Mouse (Mus musculus) CH12.LX (cell line): ENCODE data around the gene Tmem258. TPM values are rescaled to one million over a fixed set of nuclear protein-coding genes. Genes with fewer than 3 reads are reported as not detected.

Experiments
- DNase-seq: peaks from one replicate; pipeline ENCODE4 v3.0.0-alpha.2; 2013; ENCODE audit errors: extremely low read depth
- H3K27ac ChIP-seq: 2 replicates; pipeline ENCODE4 v1.5.1; 2012; ENCODE audit warnings: low read depth, mild to moderate bottlenecking, control low read depth, moderate library complexity; ENCODE audit not compliant: insufficient read depth
- H3K27me3 ChIP-seq: replicated peaks from 2 replicates; pipeline ENCODE3; 2012; ENCODE audit warnings: inconsistent platforms
- H3K36me3 ChIP-seq, 2 experiments: replicated peaks in 1 of 2; 2 replicates each; pipeline versions ENCODE3 to v1.6.1; 2012; ENCODE audit warnings: inconsistent platforms in 1 of 2, low read length in 1 of 2, mild to moderate bottlenecking in 1 of 2, mixed read lengths in 1 of 2, moderate library complexity in 1 of 2; ENCODE audit not compliant: control insufficient read depth in 1 of 2, insufficient read depth in 1 of 2
- H3K4me1 ChIP-seq, 2 experiments: 2 replicates each; pipeline ENCODE4 v1.6.1; 2012; ENCODE audit warnings: inconsistent platforms in 1 of 2, moderate library complexity in 1 of 2; ENCODE audit not compliant: insufficient read depth in 2 of 2, control insufficient read depth in 1 of 2
- H3K4me2 ChIP-seq: 2 replicates; pipeline ENCODE4 v1.6.1; 2012; ENCODE audit warnings: low read depth, mild to moderate bottlenecking, control low read depth; ENCODE audit not compliant: poor library complexity, insufficient read depth, severe bottlenecking
- H3K4me3 ChIP-seq, 3 experiments: fragments of 150-350 bp in 1 of 3; sonication (generic) in 1 of 3; replicated peaks in 1 of 3; 2 replicates each; pipeline versions ENCODE3 to v1.5.1; 2011 to 2012; ENCODE audit warnings: low read depth in 2 of 3, low read length in 2 of 3, mild to moderate bottlenecking in 2 of 3, moderate library complexity in 2 of 3, control low read depth in 1 of 3, improper control_type of control experiment in 1 of 3, inconsistent platforms in 1 of 3, mixed read lengths in 1 of 3; ENCODE audit not compliant: poor library complexity in 1 of 3
- H3K79me2 ChIP-seq: replicated peaks from 2 replicates; pipeline ENCODE4 v1.6.1; 2012; ENCODE audit warnings: mild to moderate bottlenecking, moderate library complexity; ENCODE audit not compliant: control insufficient read depth, poor library complexity, insufficient read depth, severe bottlenecking; ENCODE audit errors: extremely low read depth
- H3K9ac ChIP-seq: 2 replicates; pipeline ENCODE4 v1.6.1; 2012; ENCODE audit warnings: low read depth, mild to moderate bottlenecking, control low read depth, moderate library complexity; ENCODE audit not compliant: insufficient read depth
- H3K9me3 ChIP-seq: replicated peaks from 2 replicates; pipeline ENCODE3; 2012; ENCODE audit warnings: low read length, inconsistent platforms, mixed read lengths
- BHLHE40 ChIP-seq: IDR thresholded peaks from 2 replicates; pipeline ENCODE4 v1.6.1; 2011; ENCODE audit warnings: mild to moderate bottlenecking, low read depth, low read length, improper control_type of control experiment
- EP300 ChIP-seq: IDR thresholded peaks from 2 replicates; pipeline ENCODE4 v1.6.1; 2011; ENCODE audit warnings: low read length, improper control_type of control experiment
- ETS1 ChIP-seq: conservative IDR thresholded peaks from 2 replicates; pipeline ENCODE4 v1.6.1; 2012; ENCODE audit warnings: low read depth, mild to moderate bottlenecking, inconsistent platforms, low read length, improper control_type of control experiment, moderate library complexity
- IRF4 ChIP-seq: IDR thresholded peaks from 2 replicates; pipeline ENCODE4 v1.6.1; 2014; ENCODE audit warnings: low read depth, mild to moderate bottlenecking, inconsistent platforms, low read length, improper control_type of control experiment
- JUN ChIP-seq: IDR thresholded peaks from 2 replicates; pipeline ENCODE4 v1.6.1; 2011; ENCODE audit warnings: low read depth, mild to moderate bottlenecking, low read length, improper control_type of control experiment, moderate library complexity; ENCODE audit not compliant: insufficient read depth
- JUND ChIP-seq: conservative IDR thresholded peaks from 2 replicates; pipeline ENCODE4 v1.6.1; 2011; ENCODE audit warnings: low read depth, low read length, improper control_type of control experiment
- MAFK ChIP-seq: IDR thresholded peaks from 2 replicates; pipeline ENCODE4 v1.6.1; 2011; ENCODE audit warnings: low read length, improper control_type of control experiment; ENCODE audit not compliant: insufficient replicate concordance
- MAZ ChIP-seq: IDR thresholded peaks from 2 replicates; pipeline ENCODE4 v1.6.1; 2012; ENCODE audit warnings: low read depth, mild to moderate bottlenecking, inconsistent platforms, low read length, improper control_type of control experiment, moderate library complexity
- MXI1 ChIP-seq: IDR thresholded peaks from 2 replicates; pipeline ENCODE4 v1.6.1; 2011; ENCODE audit warnings: mild to moderate bottlenecking, low read depth, low read length, improper control_type of control experiment
- PAX5 ChIP-seq: IDR thresholded peaks from 2 replicates; pipeline ENCODE4 v1.6.1; 2012; ENCODE audit warnings: low read length, inconsistent platforms, mixed read lengths
- POLR2A ChIP-seq: IDR thresholded peaks from 2 replicates; pipeline ENCODE4 v1.6.1; 2011; ENCODE audit warnings: low read depth, mild to moderate bottlenecking, improper control_type of control experiment, low read length
- POLR2AphosphoS2 ChIP-seq: IDR thresholded peaks from 2 replicates; pipeline ENCODE4 v1.6.1; 2011; ENCODE audit warnings: low read depth, low read length, improper control_type of control experiment
- RCOR1 ChIP-seq: conservative IDR thresholded peaks from 2 replicates; pipeline ENCODE4 v1.6.1; 2012; ENCODE audit warnings: low read depth, mild to moderate bottlenecking, inconsistent platforms, low read length, improper control_type of control experiment
- TBP ChIP-seq: conservative IDR thresholded peaks from 2 replicates; pipeline ENCODE4 v1.6.1; 2011; ENCODE audit warnings: low read depth, low read length, improper control_type of control experiment
- dilution Hi-C: fragments of 300-500 bp; cut with MboI; formaldehyde crosslinking; loops from 2 replicates; pipeline ENCODE4 v1.14.3; 2020; ENCODE audit warnings: low sequenced_read_pairs; ENCODE audit not compliant: extremely low pct_unique_long_range_greater_than_20kb, extremely low pct_ligation_motif_present
- in situ Hi-C: fragments of 300-500 bp; cut with MboI; formaldehyde crosslinking; loops from 3 replicates; pipeline ENCODE4 v1.14.3; 2019; ENCODE audit warnings: low sequenced_read_pairs, low pct_ligation_motif_present, low pct_unique_long_range_greater_than_20kb, mixed read lengths
- polyA plus RNA-seq: library from polyadenylated mRNA; unstranded; fragments of >175 nt; gene quantifications from 2 replicates; pipeline ENCODE4 v1.2.1, GENCODE M21; 2012; ENCODE audit warnings: low read depth; ENCODE audit not compliant: insufficient read length
- total RNA-seq, 2 experiments: library from RNA; depleted of rRNA; stranded (reverse); fragments of 300-350 nt in 1 of 2; fragments of >200 nt in 1 of 2; gene quantifications; 2 replicates each; pipeline ENCODE4 v1.2.3; 2012 to 2014

Tmem258 gene
- total and polyA plus RNA-seq, 3 experiments: 164 to 344 (median 253) TPM

- H3K4me1 ChIP-seq: peaks cover 0 to 22% of the 10 kb centered on the region in 2 experiments; a peak in 2 of 4 replicates
- H3K27me3 ChIP-seq: no peaks in the 10 kb centered on the region
- DNase-seq: no peak
- H3K9ac ChIP-seq: peak overlapping the region; percentile 99; the same call in 1 of the 2 replicates
- no peak for TF ChIP-seq MAZ
- dilution Hi-C loops (no loop called here), in situ Hi-C loops (loop anchor here (10.0 kb wide), 1 partner anchor 170 kb away; no protein-coding TSS in a partner anchor)
- no peaks in the 10 kb centered on the region for H3K9me3 ChIP-seq
- H3K79me2 ChIP-seq: peaks cover 45% of the 10 kb centered on the region
- peaks cover 52 to 68% of the 10 kb centered on the region in 2 experiments for H3K36me3 ChIP-seq
- H3K4me3 ChIP-seq: peak overlapping the region in 2 of 3 experiments; percentile 92 to 100
- peak overlapping the region; percentile 78; the same call in 1 of the 2 replicates for H3K4me2 ChIP-seq
- no peak overlapping the region for H3K27ac ChIP-seq
Measured at GRCm38 (mm10) chr19:10205051-10205450, 1.2 kb downstream of the Tmem258 start.

- H3K79me2 ChIP-seq: peaks cover 17% of the 10 kb centered on the region
- DNase-seq: no peak
- H3K27ac ChIP-seq: no peak overlapping the region
- H3K9ac ChIP-seq: no peak overlapping the region
- H3K4me2 ChIP-seq: no peak overlapping the region
- no peak for TF ChIP-seq PAX5
- no peak for TF ChIP-seq RCOR1
- TF ChIP-seq ETS1: no peak
- no peak for TF ChIP-seq JUND
- TF ChIP-seq MAFK: no peak
- no peak for TF ChIP-seq IRF4
- no peak for TF ChIP-seq POLR2AphosphoS2
- TF ChIP-seq JUN: no peak
- TF ChIP-seq POLR2A: no peak
- no peak for TF ChIP-seq BHLHE40
- TF ChIP-seq MAZ: no peak
- H3K27me3 ChIP-seq: no peaks in the 10 kb centered on the region
- no peak overlapping the region for H3K4me3 ChIP-seq
- no peaks in the 10 kb centered on the region for H3K9me3 ChIP-seq
- H3K36me3 ChIP-seq: peaks cover 53 to 85% of the 10 kb centered on the region in 2 experiments
- H3K4me1 ChIP-seq: peaks cover 0 to 12% of the 10 kb centered on the region in 2 experiments; a peak in 2 of 4 replicates
- in situ Hi-C loops: loop anchor here (10.0 kb wide), 1 partner anchor 174 kb away; no protein-coding TSS in a partner anchor
- dilution Hi-C loops: no loop called here
Measured at GRCm38 (mm10) chr19:10208851-10209250, 5.0 kb downstream of the Tmem258 start.

DNA sequence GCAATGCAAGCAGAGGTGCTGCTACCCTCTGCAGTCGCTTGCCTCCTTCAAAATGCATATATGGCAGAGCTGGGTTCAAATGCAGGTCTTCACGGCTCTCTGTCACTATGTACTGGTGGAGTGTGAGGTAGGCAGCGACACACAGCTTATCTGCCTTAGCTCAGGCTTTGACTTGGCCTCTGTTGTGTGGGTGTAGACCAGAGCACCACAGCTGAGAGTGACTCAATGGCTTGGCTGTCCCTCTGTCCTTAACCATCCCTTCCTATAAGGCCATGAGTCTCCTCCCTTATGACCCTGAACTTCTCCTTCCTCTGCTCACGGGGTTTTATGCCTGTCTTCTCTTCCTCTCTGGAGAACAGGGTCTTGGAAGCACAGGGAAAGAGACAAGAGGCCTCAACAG, 7.1 kb downstream of the Tmem258 start:
- Histone ChIP-seq H3K27me3 (no peaks in the 10 kb centered on the region), H3K9me3 (no peaks in the 10 kb centered on the region), H3K27ac (no peak overlapping the region), H3K79me2 (no peaks in the 10 kb centered on the region), H3K4me2 (no peak overlapping the region), H3K4me1 (no peaks in the 10 kb centered on the region; a peak in 1 of 4 replicates), H3K9ac (no peak overlapping the region), H3K36me3 (peaks cover 51 to 78% of the 10 kb centered on the region in 2 experiments), H3K4me3 (no peak overlapping the region)
- no peak for DNase-seq
- dilution Hi-C loops (no loop called here), in situ Hi-C loops (no loop called here)
- no peak for TF ChIP-seq EP300
- TF ChIP-seq TBP: no peak
- TF ChIP-seq BHLHE40: no peak
- no peak for TF ChIP-seq MXI1
